Mouse (Mus musculus): ENCODE data around the gene Pdlim4. TPM values are rescaled to one million over a fixed set of nuclear protein-coding genes. Genes with fewer than 3 reads are reported as not detected.

Pdlim4 gene
- polyA plus RNA-seq, 1 experiment from 2014 or later = 3.9 TPM

- H3K9me3 ChIP-seq (replicated peaks) = no peaks in the 10 kb centered on the region
- H3K4me2 ChIP-seq = peak overlapping the region; percentile 23; the same call in 1 of the 2 replicates
- ATAC-seq (ENCODE audit: insufficient read depth) = no peak
- H3K9ac ChIP-seq = no peak overlapping the region
- H3K4me3 ChIP-seq (replicated peaks) = no peak overlapping the region
- H3K36me3 ChIP-seq (replicated peaks) = no peaks in the 10 kb centered on the region
- no peak overlapping the region for H3K27ac ChIP-seq (replicated peaks)
- H3K4me1 ChIP-seq (replicated peaks) = 0 out of 2 replicates have a peak, but pooled peaks cover 2% of the 10 kb centered on the region
- WGBS (ENCODE audit: insufficient replicate concordance) = 16% methylated on average over 8 of the region's 8 CpGs
- peaks cover 9% of the 10 kb centered on the region; the same call in 1 of the 2 replicates for H3K27me3 ChIP-seq
Observed at GRCm38 (mm10) chr11:54091726-54092125, 22.9 kb upstream of the Pdlim4 start.

GRCm38 (mm10) chr11:54090091-54090879, 21.5 kb upstream of the Pdlim4 start:
- peaks cover 9% of the 10 kb centered on the region; the same call in 1 of the 2 replicates for H3K27me3 ChIP-seq
- H3K4me1 ChIP-seq (replicated peaks) = 0 out of 2 replicates have a peak, but pooled peaks cover 2% of the 10 kb centered on the region
- no peaks in the 10 kb centered on the region for H3K9me3 ChIP-seq (replicated peaks)
- H3K9ac ChIP-seq = no peak overlapping the region
- no peak overlapping the region for H3K4me3 ChIP-seq (replicated peaks)
- WGBS (ENCODE audit: insufficient replicate concordance) = 61% methylated on average over 1 of the region's 1 CpGs
- ATAC-seq (ENCODE audit: insufficient read depth) = no peak
- H3K4me2 ChIP-seq = no peak overlapping the region
- H3K27ac ChIP-seq (replicated peaks) = no peak overlapping the region
- no peaks in the 10 kb centered on the region for H3K36me3 ChIP-seq (replicated peaks)

GRCm38 (mm10) chr11:54088947-54089317, 20.1 kb upstream of the Pdlim4 start:
- WGBS (ENCODE audit: insufficient replicate concordance) = 53% methylated on average over 5 of the region's 5 CpGs
- no peak for ATAC-seq (ENCODE audit: insufficient read depth)

GRCm38 (mm10) chr11:54088253-54088946, 19.6 kb upstream of the Pdlim4 start:
- H3K36me3 ChIP-seq (replicated peaks) = no peaks in the 10 kb centered on the region
- no peak overlapping the region for H3K4me3 ChIP-seq (replicated peaks)
- WGBS (ENCODE audit: insufficient replicate concordance) = 64% methylated on average over 7 of the region's 7 CpGs
- H3K27me3 ChIP-seq = peaks cover 7% of the 10 kb centered on the region; the same call in 1 of the 2 replicates
- H3K4me1 ChIP-seq (replicated peaks) = 0 out of 2 replicates have a peak, but pooled peaks cover 2% of the 10 kb centered on the region
- no peak overlapping the region for H3K4me2 ChIP-seq
- no peak overlapping the region for H3K9ac ChIP-seq
- no peaks in the 10 kb centered on the region for H3K9me3 ChIP-seq (replicated peaks)
- no peak overlapping the region for H3K27ac ChIP-seq (replicated peaks)
- no peak for ATAC-seq (ENCODE audit: insufficient read depth)

More at GRCm38 (mm10) chr11:54088947-54089317, 20.1 kb upstream of the Pdlim4 start:
- Histone ChIP-seq H3K4me1 (replicated peaks) (0 out of 2 replicates have a peak, but pooled peaks cover 2% of the 10 kb centered on the region), H3K27ac (replicated peaks) (no peak overlapping the region), H3K4me2 (no peak overlapping the region), H3K27me3 (peaks cover 7% of the 10 kb centered on the region; the same call in 1 of the 2 replicates), H3K36me3 (replicated peaks) (no peaks in the 10 kb centered on the region), H3K9me3 (replicated peaks) (no peaks in the 10 kb centered on the region), H3K9ac (no peak overlapping the region), H3K4me3 (replicated peaks) (no peak overlapping the region)

GRCm38 (mm10) chr11:54085816-54086215, 17.0 kb upstream of the Pdlim4 start:
- no peak for ATAC-seq (ENCODE audit: insufficient read depth)
- Histone ChIP-seq H3K4me2 (no peak overlapping the region), H3K27me3 (no peaks in the 10 kb centered on the region), H3K4me1 (replicated peaks) (0 out of 2 replicates have a peak, but pooled peaks cover 4% of the 10 kb centered on the region), H3K27ac (replicated peaks) (no peak overlapping the region), H3K36me3 (replicated peaks) (no peaks in the 10 kb centered on the region), H3K9ac (no peak overlapping the region), H3K4me3 (replicated peaks) (no peak overlapping the region), H3K9me3 (replicated peaks) (no peaks in the 10 kb centered on the region)
- WGBS (ENCODE audit: insufficient replicate concordance) = 59% methylated on average over 5 of the region's 5 CpGs

- no peaks in the 10 kb centered on the region for H3K36me3 ChIP-seq (replicated peaks)
- 62% methylated on average over 1 of the region's 1 CpGs for WGBS (ENCODE audit: insufficient replicate concordance)
- H3K4me1 ChIP-seq (replicated peaks) = 0 out of 2 replicates have a peak, but pooled peaks cover 4% of the 10 kb centered on the region
- H3K27ac ChIP-seq (replicated peaks) = no peak overlapping the region
- no peak overlapping the region for H3K4me2 ChIP-seq
- ATAC-seq (ENCODE audit: insufficient read depth) = no peak
- no peak overlapping the region for H3K4me3 ChIP-seq (replicated peaks)
- no peaks in the 10 kb centered on the region for H3K27me3 ChIP-seq
- H3K9ac ChIP-seq = no peak overlapping the region
- H3K9me3 ChIP-seq (replicated peaks) = no peaks in the 10 kb centered on the region
Observed at GRCm38 (mm10) chr11:54084976-54085375, 16.2 kb upstream of the Pdlim4 start.

DNA sequence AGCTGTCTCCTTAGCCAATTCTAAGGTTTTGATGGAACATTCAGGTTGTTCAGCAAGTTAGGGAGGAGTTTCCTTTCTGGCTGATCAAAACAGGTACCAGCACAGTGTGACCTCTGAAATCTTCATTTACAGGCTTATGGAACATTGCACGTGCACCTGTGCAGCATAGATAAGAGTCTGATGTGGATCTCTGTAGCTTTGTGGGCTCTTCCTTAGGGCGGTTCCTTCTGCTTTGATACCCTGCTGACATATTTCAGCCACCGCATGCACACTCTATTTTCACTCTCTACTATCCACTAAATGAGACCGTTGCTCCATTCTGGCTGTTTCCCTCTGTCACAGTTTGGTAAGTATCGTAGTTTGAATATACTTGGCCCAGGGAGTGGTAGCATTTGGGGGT, 13.9 kb upstream of the Pdlim4 start:
- Histone ChIP-seq H3K27me3 (peaks cover 5% of the 10 kb centered on the region; the same call in 1 of the 2 replicates), H3K4me1 (replicated peaks) (0 out of 2 replicates have a peak, but pooled peaks cover 2% of the 10 kb centered on the region), H3K9ac (no peak overlapping the region), H3K4me3 (replicated peaks) (no peak overlapping the region), H3K36me3 (replicated peaks) (no peaks in the 10 kb centered on the region), H3K4me2 (no peak overlapping the region), H3K9me3 (replicated peaks) (no peaks in the 10 kb centered on the region), H3K27ac (replicated peaks) (no peak overlapping the region)
- 50% methylated on average over 5 of the region's 5 CpGs for WGBS (ENCODE audit: insufficient replicate concordance)
- no peak for ATAC-seq (ENCODE audit: insufficient read depth)

GRCm38 (mm10) chr11:54080435-54080834, 11.6 kb upstream of the Pdlim4 start:
- ATAC-seq (ENCODE audit: insufficient read depth) = no peak
- 42% methylated on average over 7 of the region's 7 CpGs for WGBS (ENCODE audit: insufficient replicate concordance)

GRCm38 (mm10) chr11:54076101-54076500, 7.3 kb upstream of the Pdlim4 start:
- H3K9ac ChIP-seq = no peak overlapping the region
- H3K4me1 ChIP-seq (replicated peaks) = no peaks in the 10 kb centered on the region
- H3K4me3 ChIP-seq (replicated peaks) = no peak overlapping the region
- H3K36me3 ChIP-seq (replicated peaks) = no peaks in the 10 kb centered on the region
- H3K9me3 ChIP-seq (replicated peaks) = no peaks in the 10 kb centered on the region
- no peak overlapping the region for H3K27ac ChIP-seq (replicated peaks)
- no peak for ATAC-seq (ENCODE audit: insufficient read depth)
- no peak overlapping the region for H3K4me2 ChIP-seq
- peaks cover 40% of the 10 kb centered on the region for H3K27me3 ChIP-seq
- WGBS (ENCODE audit: insufficient replicate concordance) = 62% methylated on average over 1 of the region's 1 CpGs

More at GRCm38 (mm10) chr11:54080435-54080834, 11.6 kb upstream of the Pdlim4 start:
- H3K27me3 ChIP-seq = peaks cover 6% of the 10 kb centered on the region; the same call in 1 of the 2 replicates
- H3K4me2 ChIP-seq = no peak overlapping the region
- H3K4me1 ChIP-seq (replicated peaks) = 0 out of 2 replicates have a peak, but pooled peaks cover 2% of the 10 kb centered on the region
- no peaks in the 10 kb centered on the region for H3K36me3 ChIP-seq (replicated peaks)
- no peak overlapping the region for H3K27ac ChIP-seq (replicated peaks)
- H3K9me3 ChIP-seq (replicated peaks) = no peaks in the 10 kb centered on the region
- no peak overlapping the region for H3K4me3 ChIP-seq (replicated peaks)
- no peak overlapping the region for H3K9ac ChIP-seq

DNA sequence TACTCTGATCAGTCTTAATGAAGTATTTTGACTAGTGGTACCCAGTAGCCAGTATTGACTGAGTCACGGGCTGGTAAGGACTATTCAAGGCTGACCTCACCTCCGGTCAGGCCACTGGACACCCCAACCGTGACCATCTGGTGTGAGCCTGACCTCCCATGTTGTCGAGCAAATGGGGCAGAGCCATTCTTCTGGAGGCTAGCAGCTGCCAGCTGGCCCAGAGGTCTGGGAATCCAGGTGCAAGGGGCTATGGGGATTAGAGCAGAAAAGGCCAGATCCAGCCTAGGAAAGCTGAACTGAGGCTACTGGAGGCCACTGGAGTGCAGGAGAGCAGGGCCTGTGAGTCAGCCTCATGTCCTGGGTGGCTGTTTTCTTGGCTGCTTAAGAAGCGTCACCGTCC, 6.5 kb upstream of the Pdlim4 start:
- no peak overlapping the region for H3K4me3 ChIP-seq (replicated peaks)
- no peak overlapping the region for H3K9ac ChIP-seq
- peaks cover 47% of the 10 kb centered on the region for H3K27me3 ChIP-seq
- no peak for ATAC-seq (ENCODE audit: insufficient read depth)
- H3K9me3 ChIP-seq (replicated peaks) = no peaks in the 10 kb centered on the region
- no peaks in the 10 kb centered on the region for H3K36me3 ChIP-seq (replicated peaks)
- H3K27ac ChIP-seq (replicated peaks) = no peak overlapping the region
- no peaks in the 10 kb centered on the region for H3K4me1 ChIP-seq (replicated peaks)
- WGBS (ENCODE audit: insufficient replicate concordance) = 66% methylated on average over 6 of the region's 6 CpGs
- H3K4me2 ChIP-seq = no peak overlapping the region

- no peak overlapping the region for H3K4me3 ChIP-seq (replicated peaks)
- H3K9ac ChIP-seq = no peak overlapping the region
- no peak overlapping the region for H3K27ac ChIP-seq (replicated peaks)
- H3K9me3 ChIP-seq (replicated peaks) = no peaks in the 10 kb centered on the region
- no peak for ATAC-seq (ENCODE audit: insufficient read depth)
- peaks cover 9% of the 10 kb centered on the region; the same call in 1 of the 2 replicates for H3K4me1 ChIP-seq (replicated peaks)
- H3K36me3 ChIP-seq (replicated peaks) = no peaks in the 10 kb centered on the region
- 40% methylated on average over 4 of the region's 4 CpGs for WGBS (ENCODE audit: insufficient replicate concordance)
- H3K4me2 ChIP-seq = no peak overlapping the region
- H3K27me3 ChIP-seq = peaks cover 65% of the 10 kb centered on the region
Observed at GRCm38 (mm10) chr11:54073291-54073690, 4.5 kb upstream of the Pdlim4 start.

Measured in liver, embryonic 15.5 days (tissue).